Mouse (Mus musculus) intestine, embryonic 16.5 days (tissue): ENCODE data around the gene Mfn1. TPM values are rescaled to one million over a fixed set of nuclear protein-coding genes. Genes with fewer than 3 reads are reported as not detected.
A peak's percentile ranks its signal among the peaks of the same experiment; 100 is the strongest.

ENCODE experiments used
- ATAC-seq: fragments of 200-750 bp; cut with Nextera tagmentation; 2 replicates; pipeline ENCODE4 v1.8.0; 2017; ENCODE audit warnings: moderate TSS enrichment, moderate library complexity
- H3K27ac ChIP-seq: fragments of 300-500 bp; sonication (generic); 2 replicates; pipeline ENCODE4 v1.5.1; 2014; ENCODE audit warnings: mild to moderate bottlenecking, low read length
- H3K27me3 ChIP-seq: fragments of 300-500 bp; sonication (generic); replicated peaks from 2 replicates; pipeline ENCODE4 v1.6.1; 2014; ENCODE audit warnings: low read length, control low read depth, mixed read lengths; ENCODE audit not compliant: control insufficient read depth, insufficient read depth
- H3K36me3 ChIP-seq: fragments of 300-500 bp; sonication (generic); 2 replicates; pipeline ENCODE4 v1.6.1; 2014; ENCODE audit warnings: low read length, control low read depth; ENCODE audit not compliant: control insufficient read depth, insufficient read depth
- H3K4me1 ChIP-seq: fragments of 300-500 bp; sonication (generic); 2 replicates; pipeline ENCODE4 v1.6.1; 2014; ENCODE audit warnings: low read length, control low read depth, mixed read lengths; ENCODE audit not compliant: control insufficient read depth, insufficient read depth
- H3K4me2 ChIP-seq: fragments of 300-500 bp; sonication (generic); 2 replicates; pipeline ENCODE4 v1.6.1; 2014; ENCODE audit warnings: low read depth, low read length, control low read depth
- H3K4me3 ChIP-seq: fragments of 300-500 bp; sonication (generic); 2 replicates; pipeline ENCODE4 v1.5.1; 2014; ENCODE audit warnings: mild to moderate bottlenecking, low read length
- H3K9ac ChIP-seq: fragments of 300-500 bp; sonication (generic); 2 replicates; pipeline ENCODE4 v1.6.1; 2014; ENCODE audit warnings: low read depth, low read length
- H3K9me3 ChIP-seq: fragments of 300-500 bp; sonication (generic); 2 replicates; pipeline ENCODE4 v1.6.1; 2016; ENCODE audit warnings: low read length, control low read depth; ENCODE audit not compliant: control insufficient read depth
- WGBS: fragments of 180-500 bp; shearing (Covaris S2); extraction: QIAGEN DNeasy Blood & Tissue Kit; methylation state at CpG from one replicate; pipeline ENCODE4 v1.1.7; 2014; 5-methylcytosine and 5-hydroxymethylcytosine counted together
- polyA plus RNA-seq: library from polyadenylated mRNA; unstranded; fragments of >200 nt; fragmentation: Nextera tagmentation; extraction: Ambion mirVana; gene quantifications from 2 replicates; pipeline ENCODE4 v1.2.1, GENCODE M21; 2015

The Mfn1 gene
- polyA plus RNA-seq, 1 experiment from 2014 or later = 29.4 TPM

DNA sequence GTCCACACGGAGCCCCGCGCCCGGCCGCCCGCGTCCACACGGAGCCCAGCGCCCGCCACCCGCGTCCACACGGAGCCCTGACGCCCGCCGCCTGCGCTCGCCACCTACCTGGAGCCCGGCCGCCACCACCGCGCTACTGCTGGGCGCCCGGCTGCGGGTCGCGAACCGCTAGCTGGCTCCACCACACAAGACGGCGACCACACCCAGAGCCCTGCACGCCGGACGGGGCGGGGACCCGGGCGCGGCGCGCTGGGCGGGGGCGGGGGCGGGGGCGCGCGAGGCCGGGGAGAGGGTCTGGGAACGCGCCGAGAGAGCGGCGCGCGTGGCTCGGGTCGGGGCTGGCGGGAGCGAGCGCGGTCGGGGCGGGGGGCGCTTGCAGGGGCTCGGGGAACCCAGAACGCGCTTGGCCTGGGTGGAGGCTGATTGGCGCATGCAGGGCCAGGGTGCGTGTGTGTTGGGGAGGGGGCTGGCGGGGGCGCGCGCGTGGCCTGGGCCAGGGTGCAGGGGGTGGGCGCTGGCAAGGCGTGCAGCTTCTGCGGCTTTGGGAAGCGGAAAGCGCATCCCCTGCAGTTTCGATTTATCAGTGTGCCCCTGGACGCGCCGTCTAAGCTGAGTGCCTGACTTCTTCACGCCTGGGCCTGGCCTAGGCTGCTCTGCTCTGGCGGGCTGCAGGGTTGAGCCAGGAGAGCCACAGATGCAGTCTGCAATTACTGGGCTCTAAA lies 87.2 kb downstream of the Mfn1 start, which contains the start of gene Gnb4:
Gnb4 (minus strand) TSS at position 255 of the 722 bp plus-strand sequence.
- Histone ChIP-seq H3K9ac (peak within 1 kb of the TSS; percentile 80), H3K27me3 (no peaks in the 10 kb centered on the region; the same call in 1 of the 2 replicates), H3K36me3 (no peaks in the 10 kb centered on the region), H3K4me2 (peak within 1 kb of the TSS; percentile 71), H3K4me1 (no peaks in the 10 kb centered on the region), H3K4me3 (peak within 1 kb of the TSS; percentile 66), H3K9me3 (no peaks in the 10 kb centered on the region), H3K27ac (peak within 1 kb of the TSS; percentile 69)
- 2% methylated on average over 58 of the region's 83 CpGs for WGBS
- ATAC-seq = peak; percentile 89

DNA sequence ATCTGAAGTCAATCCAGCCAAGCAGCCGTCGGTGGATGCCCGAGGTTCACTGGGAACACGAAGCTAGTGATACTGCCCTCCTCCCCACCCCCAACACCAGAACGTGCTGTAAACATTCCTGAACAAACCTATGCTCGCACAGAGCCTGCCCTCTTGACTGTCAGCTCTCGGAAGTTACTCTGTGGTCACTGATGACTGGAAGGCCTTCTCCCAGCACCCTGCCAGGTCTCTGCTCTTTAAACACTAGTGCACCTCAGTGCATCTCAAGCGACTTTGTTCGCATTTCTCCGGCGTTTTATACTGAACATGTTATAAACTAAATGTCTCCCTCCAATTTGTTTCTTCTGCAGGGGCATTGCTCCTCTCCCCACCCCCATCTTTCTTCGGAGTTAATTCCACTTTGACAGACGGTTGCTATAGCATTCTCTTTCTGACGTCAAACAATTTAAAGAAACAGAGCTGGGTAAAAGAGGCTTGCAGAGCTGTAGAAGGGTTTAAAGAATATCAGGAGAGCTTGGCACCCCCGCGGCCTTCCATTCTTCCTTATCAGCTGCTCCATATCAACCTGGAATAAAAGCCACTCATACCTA lies 87.9 kb downstream of the Mfn1 start:
- H3K9me3 ChIP-seq = no peaks in the 10 kb centered on the region
- ATAC-seq = peak; percentile 40
- H3K4me2 ChIP-seq = peak overlapping the region; percentile 71
- peak overlapping the region; percentile 80 for H3K9ac ChIP-seq
- H3K27me3 ChIP-seq = no peaks in the 10 kb centered on the region; the same call in 1 of the 2 replicates
- H3K4me3 ChIP-seq = peak overlapping the region; percentile 66
- H3K36me3 ChIP-seq = no peaks in the 10 kb centered on the region
- peak overlapping the region; percentile 69 for H3K27ac ChIP-seq
- H3K4me1 ChIP-seq = no peaks in the 10 kb centered on the region
- 13% methylated on average over 16 of the region's 16 CpGs for WGBS

DNA sequence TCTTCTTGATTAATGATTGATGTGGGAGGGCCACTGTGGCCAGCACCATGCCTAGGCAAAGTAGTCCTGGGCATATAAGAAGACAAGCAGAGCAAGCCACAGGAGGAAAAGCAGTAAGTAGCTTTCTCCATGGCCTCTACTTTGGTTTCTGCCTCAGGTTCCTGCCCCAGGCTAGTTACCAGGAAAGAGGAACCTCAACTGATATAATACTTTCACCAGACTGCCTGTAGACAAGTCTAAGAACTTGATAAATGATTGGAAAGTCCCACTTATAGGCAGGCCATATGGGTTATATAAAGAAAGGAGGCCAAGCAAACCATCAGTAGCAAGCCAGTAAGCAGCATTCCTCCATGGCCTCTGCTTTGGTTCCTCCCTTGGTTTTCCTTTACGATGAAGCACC lies 92.4 kb downstream of the Mfn1 start:
- Histone ChIP-seq H3K4me1 (no peaks in the 10 kb centered on the region), H3K4me3 (no peak overlapping the region), H3K9ac (no peak overlapping the region), H3K4me2 (no peak overlapping the region), H3K27ac (no peak overlapping the region), H3K9me3 (no peaks in the 10 kb centered on the region), H3K36me3 (no peaks in the 10 kb centered on the region), H3K27me3 (no peaks in the 10 kb centered on the region)
- WGBS = 88% methylated on average over 1 of the region's 1 CpGs
- no peak for ATAC-seq

GRCm38 (mm10) chr3:32622106-32622505 lies 92.8 kb downstream of the Mfn1 start:
- H3K9ac ChIP-seq = no peak overlapping the region
- no peaks in the 10 kb centered on the region for H3K9me3 ChIP-seq
- no peak overlapping the region for H3K4me3 ChIP-seq
- no peak overlapping the region for H3K27ac ChIP-seq
- H3K4me1 ChIP-seq = no peaks in the 10 kb centered on the region
- ATAC-seq = no peak
- no peak overlapping the region for H3K4me2 ChIP-seq
- H3K36me3 ChIP-seq = no peaks in the 10 kb centered on the region
- H3K27me3 ChIP-seq = no peaks in the 10 kb centered on the region
- WGBS = 85% methylated on average over 3 of the region's 3 CpGs

- no peak for ATAC-seq
- Histone ChIP-seq H3K27me3 (no peaks in the 10 kb centered on the region), H3K27ac (no peak overlapping the region), H3K4me2 (no peak overlapping the region), H3K4me3 (no peak overlapping the region), H3K9me3 (no peaks in the 10 kb centered on the region), H3K4me1 (no peaks in the 10 kb centered on the region), H3K36me3 (no peaks in the 10 kb centered on the region), H3K9ac (no peak overlapping the region)
- WGBS = 76% methylated on average over 7 of the region's 7 CpGs
These were observed 98.9 kb downstream of the Mfn1 start for GRCm38 (mm10) chr3:32628141-32628540.

Other genes starting within 250 kb of the Mfn1 start
- 2.9 and 3.0 TPM in 2 replicates for gene Zmat3, start 163.5 kb upstream of the Mfn1 start, polyA plus RNA-seq
- 4.6 and 7.1 TPM in 2 replicates for gene Pik3ca, start 131.8 kb upstream of the Mfn1 start, polyA plus RNA-seq
- gene Kcnmb3, start 37.2 kb upstream of the Mfn1 start, polyA plus RNA-seq = not detected in 2 replicates
- gene Zfp639, start 19.2 kb upstream of the Mfn1 start, polyA plus RNA-seq = 27.3 and 27.8 TPM in 2 replicates
- 43.4 and 44.4 TPM in 2 replicates for gene Gnb4, start 87.1 kb downstream of the Mfn1 start, polyA plus RNA-seq
- 115 and 130 TPM in 2 replicates for gene Actl6a, start 176.8 kb downstream of the Mfn1 start, polyA plus RNA-seq
- gene Ndufb5, start 207.5 kb downstream of the Mfn1 start, polyA plus RNA-seq = 401 and 405 TPM in 2 replicates
- gene Mrpl47, start 208.1 kb downstream of the Mfn1 start, polyA plus RNA-seq = 36.1 and 39.4 TPM in 2 replicates